Mouse (Mus musculus): ENCODE measurements around the gene Als2cr12. TPM values are rescaled to one million over a fixed set of nuclear protein-coding genes. Genes with fewer than 3 reads are reported as not detected.
A peak's percentile ranks its signal among the peaks of the same experiment; 100 is the strongest.
"Not testable (repeated sequence)": the region's sequence is repeated elsewhere in the genome, so short reads cannot be mapped to it uniquely, and the experiment has no call there.

Als2cr12 gene
- polyA plus RNA-seq, 1 experiment from 2014 or later = not detected

GRCm38 (mm10) chr1:58710711-58711364, 15.0 kb upstream of the Als2cr12 start:
- H3K36me3 ChIP-seq (ENCODE audit: control insufficient read depth, insufficient read depth, low read length) = no peaks in the 10 kb centered on the region; the same call in 1 of the 2 replicates
- DNase-seq (ENCODE audit: low spot score) (peak; percentile 49), ATAC-seq (ENCODE audit: insufficient number of reproducible peaks, low FRiP score, low TSS enrichment, low read depth) (no peak; the same call in 1 of the 2 replicates)
- H3K4me1 ChIP-seq (ENCODE audit: control insufficient read depth, insufficient read depth, low read length) = 0 out of 2 replicates have a peak, but pooled peaks cover 2% of the 10 kb centered on the region
- peak overlapping the region; percentile 59 for H3K4me2 ChIP-seq (ENCODE audit: low read depth, severe bottlenecking)
- H3K27ac ChIP-seq (replicated peaks; ENCODE audit: low read depth, low read length) = peak overlapping the region; percentile 96
- peak overlapping the region; percentile 89 for H3K9ac ChIP-seq (ENCODE audit: low read length)
- H3K9me3 ChIP-seq (ENCODE audit: control insufficient read depth, low read length) = no peaks in the 10 kb centered on the region
- H3K4me3 ChIP-seq (ENCODE audit: low read depth, low read length) = peak overlapping the region; percentile 67
- H3K27me3 ChIP-seq (ENCODE audit: control insufficient read depth, insufficient read depth, low read length) = no peaks in the 10 kb centered on the region
- WGBS = 49% methylated on average over 10 of the region's 10 CpGs

- H3K4me1 ChIP-seq (ENCODE audit: control insufficient read depth, insufficient read depth, low read length); H3K36me3 ChIP-seq (ENCODE audit: control insufficient read depth, insufficient read depth, low read length); H3K4me2 ChIP-seq (ENCODE audit: low read depth, severe bottlenecking); DNase-seq (ENCODE audit: low spot score); H3K9ac ChIP-seq (ENCODE audit: low read length); ATAC-seq (ENCODE audit: insufficient number of reproducible peaks, low FRiP score, low TSS enrichment, low read depth); H3K4me3 ChIP-seq (ENCODE audit: low read depth, low read length); H3K9me3 ChIP-seq (ENCODE audit: control insufficient read depth, low read length); H3K27me3 ChIP-seq (ENCODE audit: control insufficient read depth, insufficient read depth, low read length); H3K27ac ChIP-seq (replicated peaks; ENCODE audit: low read depth, low read length): not testable (repeated sequence)
- 97% methylated on average over 1 of the region's 1 CpGs for WGBS
Observed at GRCm38 (mm10) chr1:58710043-58710442, 14.3 kb upstream of the Als2cr12 start.

GRCm38 (mm10) chr1:58700580-58701162, 4.9 kb upstream of the Als2cr12 start:
- not testable (repeated sequence) for H3K27ac ChIP-seq (replicated peaks; ENCODE audit: low read depth, low read length); H3K9ac ChIP-seq (ENCODE audit: low read length); DNase-seq (ENCODE audit: low spot score); ATAC-seq (ENCODE audit: insufficient number of reproducible peaks, low FRiP score, low TSS enrichment, low read depth); H3K36me3 ChIP-seq (ENCODE audit: control insufficient read depth, insufficient read depth, low read length); H3K4me2 ChIP-seq (ENCODE audit: low read depth, severe bottlenecking); H3K27me3 ChIP-seq (ENCODE audit: control insufficient read depth, insufficient read depth, low read length); H3K9me3 ChIP-seq (ENCODE audit: control insufficient read depth, low read length); H3K4me3 ChIP-seq (ENCODE audit: low read depth, low read length); H3K4me1 ChIP-seq (ENCODE audit: control insufficient read depth, insufficient read depth, low read length)
- 84% methylated on average over 4 of the region's 5 CpGs for WGBS

GRCm38 (mm10) chr1:58699988-58700387, 4.2 kb upstream of the Als2cr12 start:
- H3K4me3 ChIP-seq (ENCODE audit: low read depth, low read length) = no peak overlapping the region
- DNase-seq (ENCODE audit: low spot score) = no peak
- no peak for ATAC-seq (ENCODE audit: insufficient number of reproducible peaks, low FRiP score, low TSS enrichment, low read depth)
- no peaks in the 10 kb centered on the region for H3K36me3 ChIP-seq (ENCODE audit: control insufficient read depth, insufficient read depth, low read length)
- no peak overlapping the region for H3K9ac ChIP-seq (ENCODE audit: low read length)
- H3K4me2 ChIP-seq (ENCODE audit: low read depth, severe bottlenecking) = no peak overlapping the region
- no peak overlapping the region for H3K27ac ChIP-seq (replicated peaks; ENCODE audit: low read depth, low read length)
- no peaks in the 10 kb centered on the region for H3K4me1 ChIP-seq (ENCODE audit: control insufficient read depth, insufficient read depth, low read length)
- 64% methylated on average over 3 of the region's 3 CpGs for WGBS
- H3K9me3 ChIP-seq (ENCODE audit: control insufficient read depth, low read length) = no peaks in the 10 kb centered on the region; the same call in 1 of the 2 replicates
- H3K27me3 ChIP-seq (ENCODE audit: control insufficient read depth, insufficient read depth, low read length) = no peaks in the 10 kb centered on the region

GRCm38 (mm10) chr1:58698781-58699180, 3.0 kb upstream of the Als2cr12 start:
- H3K27ac ChIP-seq (replicated peaks; ENCODE audit: low read depth, low read length) = no peak overlapping the region

GRCm38 (mm10) chr1:58697607-58698006, 1.8 kb upstream of the Als2cr12 start:
- H3K4me2 ChIP-seq (ENCODE audit: low read depth, severe bottlenecking); H3K4me3 ChIP-seq (ENCODE audit: low read depth, low read length); H3K9ac ChIP-seq (ENCODE audit: low read length); ATAC-seq (ENCODE audit: insufficient number of reproducible peaks, low FRiP score, low TSS enrichment, low read depth); H3K9me3 ChIP-seq (ENCODE audit: control insufficient read depth, low read length); DNase-seq (ENCODE audit: low spot score); H3K27me3 ChIP-seq (ENCODE audit: control insufficient read depth, insufficient read depth, low read length); H3K36me3 ChIP-seq (ENCODE audit: control insufficient read depth, insufficient read depth, low read length); H3K27ac ChIP-seq (replicated peaks; ENCODE audit: low read depth, low read length); H3K4me1 ChIP-seq (ENCODE audit: control insufficient read depth, insufficient read depth, low read length): not testable (repeated sequence)
- 52% methylated on average over 1 of the region's 1 CpGs for WGBS

More at GRCm38 (mm10) chr1:58698781-58699180, 3.0 kb upstream of the Als2cr12 start:
- ATAC-seq (ENCODE audit: insufficient number of reproducible peaks, low FRiP score, low TSS enrichment, low read depth) (no peak), DNase-seq (ENCODE audit: low spot score) (no peak)
- Histone ChIP-seq H3K9me3 (ENCODE audit: control insufficient read depth, low read length) (no peaks in the 10 kb centered on the region), H3K4me2 (ENCODE audit: low read depth, severe bottlenecking) (no peak overlapping the region), H3K9ac (ENCODE audit: low read length) (no peak overlapping the region), H3K4me1 (ENCODE audit: control insufficient read depth, insufficient read depth, low read length) (no peaks in the 10 kb centered on the region), H3K4me3 (ENCODE audit: low read depth, low read length) (no peak overlapping the region), H3K27me3 (ENCODE audit: control insufficient read depth, insufficient read depth, low read length) (no peaks in the 10 kb centered on the region), H3K36me3 (ENCODE audit: control insufficient read depth, insufficient read depth, low read length) (no peaks in the 10 kb centered on the region)
- WGBS = 88% methylated on average over 4 of the region's 4 CpGs

- Histone ChIP-seq H3K4me1 (ENCODE audit: control insufficient read depth, insufficient read depth, low read length) (no peaks in the 10 kb centered on the region), H3K36me3 (ENCODE audit: control insufficient read depth, insufficient read depth, low read length) (no peaks in the 10 kb centered on the region), H3K4me3 (ENCODE audit: low read depth, low read length) (no peak overlapping the region), H3K27me3 (ENCODE audit: control insufficient read depth, insufficient read depth, low read length) (no peaks in the 10 kb centered on the region), H3K9ac (ENCODE audit: low read length) (no peak overlapping the region), H3K9me3 (ENCODE audit: control insufficient read depth, low read length) (no peaks in the 10 kb centered on the region), H3K4me2 (ENCODE audit: low read depth, severe bottlenecking) (no peak overlapping the region), H3K27ac (replicated peaks; ENCODE audit: low read depth, low read length) (no peak overlapping the region)
- ATAC-seq (ENCODE audit: insufficient number of reproducible peaks, low FRiP score, low TSS enrichment, low read depth) (no peak), DNase-seq (ENCODE audit: low spot score) (no peak)
- WGBS = 81% methylated on average over 1 of the region's 1 CpGs
Observed at GRCm38 (mm10) chr1:58693696-58694095, 2.1 kb downstream of the Als2cr12 start.

GRCm38 (mm10) chr1:58691718-58692117, 4.1 kb downstream of the Als2cr12 start:
- H3K36me3 ChIP-seq (ENCODE audit: control insufficient read depth, insufficient read depth, low read length); H3K4me2 ChIP-seq (ENCODE audit: low read depth, severe bottlenecking); ATAC-seq (ENCODE audit: insufficient number of reproducible peaks, low FRiP score, low TSS enrichment, low read depth); H3K4me1 ChIP-seq (ENCODE audit: control insufficient read depth, insufficient read depth, low read length); H3K9ac ChIP-seq (ENCODE audit: low read length); H3K27ac ChIP-seq (replicated peaks; ENCODE audit: low read depth, low read length); H3K9me3 ChIP-seq (ENCODE audit: control insufficient read depth, low read length); H3K4me3 ChIP-seq (ENCODE audit: low read depth, low read length); H3K27me3 ChIP-seq (ENCODE audit: control insufficient read depth, insufficient read depth, low read length); DNase-seq (ENCODE audit: low spot score): not testable (repeated sequence)
- WGBS = 60% methylated on average over 1 of the region's 1 CpGs

Data from limb, embryonic 11.5 days (tissue).